Mouse (Mus musculus): ENCODE measurements around the gene Atoh8. TPM values are rescaled to one million over a fixed set of nuclear protein-coding genes. Genes with fewer than 3 reads are reported as not detected.

Gene Atoh8
- polyA plus RNA-seq, 1 experiment from 2014 or later: 19.8 TPM

DNA sequence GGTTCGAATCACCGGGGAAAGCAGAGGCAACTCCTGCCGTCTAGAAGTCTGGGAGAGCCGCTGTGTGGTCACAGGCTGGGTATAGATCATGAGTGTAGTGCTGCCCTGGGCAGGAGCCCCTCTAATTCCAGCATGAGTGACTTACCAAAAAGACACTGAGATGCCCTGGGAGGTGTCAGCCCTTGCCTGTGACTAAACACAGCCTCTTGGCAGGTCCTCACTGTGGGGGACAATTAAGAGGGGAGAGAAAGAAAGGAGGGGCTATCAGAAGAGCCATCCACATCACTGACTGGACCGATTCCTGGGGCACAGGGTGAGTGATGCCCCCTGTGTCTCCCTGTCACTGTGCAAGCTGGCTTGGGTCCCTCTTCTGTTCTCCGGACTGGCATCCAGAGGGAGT, 48.6 kb downstream of the Atoh8 start:
- Histone ChIP-seq H3K4me1 (peaks cover 40% of the 10 kb centered on the region), H3K36me3 (no peaks in the 10 kb centered on the region), H3K4me2 (no peak overlapping the region), H3K27me3 (peaks cover 11% of the 10 kb centered on the region; the same call in 1 of the 2 replicates), H3K4me3 (no peak overlapping the region), H3K9me3 (no peaks in the 10 kb centered on the region), H3K9ac (no peak overlapping the region), H3K27ac (no peak overlapping the region)
- 76% methylated on average over 6 of the region's 6 CpGs for WGBS
- ATAC-seq (ENCODE audit: insufficient number of reproducible peaks, insufficient read depth, low FRiP score, low TSS enrichment, low read depth): no peak

DNA sequence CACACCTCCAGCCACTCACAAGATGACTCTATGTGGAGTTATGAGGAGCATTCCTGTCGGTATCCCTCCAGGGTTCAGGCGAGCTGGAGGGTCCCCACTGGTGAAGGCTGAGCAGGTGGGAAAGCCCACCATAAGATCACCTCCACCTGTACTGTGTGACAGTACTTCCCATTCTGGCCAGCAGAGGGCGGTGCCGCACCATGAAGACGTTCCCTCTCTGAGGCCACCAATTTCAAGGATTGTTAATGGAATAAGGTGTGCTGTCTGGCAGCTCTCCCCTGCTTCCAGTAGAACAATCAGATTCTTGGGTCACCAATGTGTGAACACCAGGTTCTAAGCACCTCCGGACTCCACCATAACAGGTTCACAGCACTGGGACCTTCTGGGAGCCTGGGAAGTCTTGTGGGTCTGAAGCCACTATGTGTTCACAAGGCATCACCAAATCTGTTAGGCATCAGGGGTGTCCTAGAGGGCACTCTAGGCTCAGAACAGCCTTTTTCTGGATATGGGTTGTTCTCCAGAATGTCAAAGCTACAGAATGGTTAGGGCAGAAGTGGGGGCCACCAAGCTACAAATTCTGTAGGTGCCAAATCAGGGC, 49.4 kb downstream of the Atoh8 start:
- Histone ChIP-seq H3K4me2 (no peak overlapping the region), H3K9ac (no peak overlapping the region), H3K36me3 (no peaks in the 10 kb centered on the region), H3K27me3 (peaks cover 11% of the 10 kb centered on the region; the same call in 1 of the 2 replicates), H3K4me1 (peaks cover 39% of the 10 kb centered on the region), H3K9me3 (no peaks in the 10 kb centered on the region), H3K27ac (no peak overlapping the region), H3K4me3 (no peak overlapping the region)
- peak; percentile 38; the same call in 1 of the 2 replicates for ATAC-seq (ENCODE audit: insufficient number of reproducible peaks, insufficient read depth, low FRiP score, low TSS enrichment, low read depth)
- 3% methylated on average over 6 of the region's 6 CpGs for WGBS

DNA sequence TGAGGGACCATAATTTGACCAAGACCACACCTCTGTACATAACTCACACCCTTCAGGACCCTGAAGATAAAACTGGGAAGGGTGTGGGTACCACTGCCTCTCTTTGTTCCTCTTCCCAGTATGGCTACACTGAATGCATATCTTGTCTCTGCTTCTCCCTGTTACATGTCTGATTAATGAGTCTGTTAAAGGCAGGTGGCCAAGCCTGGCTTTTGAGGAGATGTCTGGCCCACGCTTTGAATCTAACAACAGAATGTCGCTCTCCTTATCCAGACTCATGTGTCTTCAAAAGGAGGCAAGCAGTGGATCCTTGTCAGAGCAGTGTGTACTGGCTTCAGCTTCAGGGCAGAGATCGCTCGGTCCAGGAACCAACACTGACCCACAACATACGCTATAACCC, 50.8 kb downstream of the Atoh8 start:
- Histone ChIP-seq H3K9ac (no peak overlapping the region), H3K9me3 (no peaks in the 10 kb centered on the region)
- 86% methylated on average over 5 of the region's 5 CpGs for WGBS

DNA sequence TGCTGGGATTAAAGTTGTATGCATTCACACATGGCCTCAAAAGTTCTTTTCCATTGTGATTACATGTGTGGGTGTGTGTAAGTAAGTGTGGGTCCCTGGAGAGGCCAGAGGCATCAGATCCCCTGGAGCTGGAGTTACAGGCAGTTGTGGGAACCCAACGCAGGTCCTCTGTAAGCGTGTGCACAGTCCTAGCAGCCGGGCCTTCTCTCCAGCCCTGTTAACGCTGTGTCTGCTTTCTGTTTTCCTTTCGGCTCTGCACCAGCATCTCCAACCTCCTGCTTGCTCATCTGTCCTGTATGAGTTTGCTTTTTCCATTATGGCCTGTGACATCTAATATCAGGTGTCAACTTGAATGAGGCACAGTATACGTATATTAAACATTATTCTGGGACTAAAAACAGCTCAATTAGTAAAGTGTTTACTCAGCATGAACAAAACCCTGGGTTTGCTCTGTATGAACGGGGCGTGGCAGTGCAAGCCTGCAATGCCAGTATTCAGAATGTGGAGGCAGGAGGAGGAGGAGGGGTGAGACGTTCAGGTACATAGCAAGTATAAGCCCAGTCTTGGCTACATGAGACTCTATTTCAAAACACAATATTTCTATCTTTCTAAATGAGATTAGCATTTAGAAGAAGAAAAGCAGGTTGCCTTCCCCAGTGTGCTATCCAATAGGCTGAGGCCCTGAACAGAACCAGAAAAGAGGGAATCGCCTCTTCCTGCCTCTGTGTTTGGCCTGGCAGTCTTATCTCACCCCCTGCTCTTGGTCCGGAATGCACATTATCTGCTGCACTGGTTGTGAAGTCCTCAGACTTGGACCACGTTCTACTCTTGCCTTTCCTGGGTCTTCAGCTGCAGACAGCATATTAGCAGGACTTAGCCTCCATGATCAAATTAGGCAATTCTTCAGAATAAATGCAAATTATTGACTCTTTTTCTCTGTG, 55.5 kb downstream of the Atoh8 start:
- Histone ChIP-seq H3K9me3 (no peaks in the 10 kb centered on the region), H3K4me3 (no peak overlapping the region), H3K4me2 (no peak overlapping the region), H3K4me1 (no peaks in the 10 kb centered on the region; the same call in 1 of the 2 replicates), H3K27ac (no peak overlapping the region), H3K36me3 (no peaks in the 10 kb centered on the region), H3K27me3 (no peaks in the 10 kb centered on the region), H3K9ac (no peak overlapping the region)
- 69% methylated on average over 12 of the region's 12 CpGs for WGBS
- no peak; the same call in 1 of the 2 replicates for ATAC-seq (ENCODE audit: insufficient number of reproducible peaks, insufficient read depth, low FRiP score, low TSS enrichment, low read depth)

More for the DNA sequence above, 50.8 kb downstream of the Atoh8 start:
- peaks cover 5% of the 10 kb centered on the region; the same call in 1 of the 2 replicates for H3K27me3 ChIP-seq
- H3K4me2 ChIP-seq: no peak overlapping the region
- no peak overlapping the region for H3K27ac ChIP-seq
- ATAC-seq (ENCODE audit: insufficient number of reproducible peaks, insufficient read depth, low FRiP score, low TSS enrichment, low read depth): no peak
- no peak overlapping the region for H3K4me3 ChIP-seq
- peaks cover 25% of the 10 kb centered on the region for H3K4me1 ChIP-seq
- no peaks in the 10 kb centered on the region for H3K36me3 ChIP-seq

DNA sequence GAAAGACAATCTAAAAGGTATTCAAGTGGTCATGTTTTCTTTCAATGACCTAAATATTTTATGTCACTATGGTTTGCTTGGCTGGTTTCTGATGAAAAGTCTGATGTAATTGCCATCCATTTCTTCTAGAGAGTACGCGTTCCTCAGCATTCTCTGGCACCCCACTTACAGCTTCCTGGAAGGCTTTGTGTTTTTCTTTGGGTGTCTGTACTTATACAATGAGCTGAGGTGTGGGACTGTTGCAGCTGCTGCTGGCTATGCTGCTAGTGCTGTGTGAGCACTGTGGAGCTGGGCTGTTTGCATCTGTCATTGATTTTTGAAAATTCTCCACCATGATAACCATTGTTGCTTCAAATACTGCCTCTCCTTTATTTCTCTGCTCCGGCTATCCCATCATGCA, 56.4 kb downstream of the Atoh8 start:
- ATAC-seq (ENCODE audit: insufficient number of reproducible peaks, insufficient read depth, low FRiP score, low TSS enrichment, low read depth): no peak
- H3K4me2 ChIP-seq: no peak overlapping the region
- no peak overlapping the region for H3K9ac ChIP-seq
- no peaks in the 10 kb centered on the region; the same call in 1 of the 2 replicates for H3K4me1 ChIP-seq
- H3K27me3 ChIP-seq: no peaks in the 10 kb centered on the region
- H3K27ac ChIP-seq: no peak overlapping the region
- WGBS: 87% methylated on average over 3 of the region's 3 CpGs
- no peaks in the 10 kb centered on the region for H3K36me3 ChIP-seq
- no peak overlapping the region for H3K4me3 ChIP-seq
- H3K9me3 ChIP-seq: no peaks in the 10 kb centered on the region

DNA sequence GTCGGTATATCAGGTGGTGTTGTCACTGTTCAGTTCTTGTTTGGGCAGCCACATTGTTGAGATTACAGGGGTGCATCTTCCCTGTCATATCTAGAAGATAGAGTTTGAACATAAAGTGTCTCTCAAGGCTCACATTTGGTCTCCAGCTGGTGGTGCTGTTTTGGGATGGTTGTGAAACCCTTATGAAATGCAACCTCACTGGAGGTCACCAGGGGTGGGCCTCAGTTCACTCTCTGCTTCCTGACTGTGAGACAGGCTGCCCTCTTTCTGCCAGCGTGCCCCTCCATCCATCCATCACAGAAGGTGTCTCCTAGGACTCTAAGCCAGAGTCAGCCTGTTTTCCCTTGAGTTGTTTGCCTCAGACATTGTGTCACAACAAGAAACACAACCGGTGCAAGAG, 58.0 kb downstream of the Atoh8 start:
- no peaks in the 10 kb centered on the region for H3K36me3 ChIP-seq
- H3K4me1 ChIP-seq: no peaks in the 10 kb centered on the region
- ATAC-seq (ENCODE audit: insufficient number of reproducible peaks, insufficient read depth, low FRiP score, low TSS enrichment, low read depth): no peak
- no peaks in the 10 kb centered on the region for H3K27me3 ChIP-seq
- no peaks in the 10 kb centered on the region for H3K9me3 ChIP-seq
- H3K4me3 ChIP-seq: no peak overlapping the region
- H3K4me2 ChIP-seq: no peak overlapping the region
- H3K27ac ChIP-seq: no peak overlapping the region
- 82% methylated on average over 3 of the region's 3 CpGs for WGBS
- no peak overlapping the region for H3K9ac ChIP-seq

DNA sequence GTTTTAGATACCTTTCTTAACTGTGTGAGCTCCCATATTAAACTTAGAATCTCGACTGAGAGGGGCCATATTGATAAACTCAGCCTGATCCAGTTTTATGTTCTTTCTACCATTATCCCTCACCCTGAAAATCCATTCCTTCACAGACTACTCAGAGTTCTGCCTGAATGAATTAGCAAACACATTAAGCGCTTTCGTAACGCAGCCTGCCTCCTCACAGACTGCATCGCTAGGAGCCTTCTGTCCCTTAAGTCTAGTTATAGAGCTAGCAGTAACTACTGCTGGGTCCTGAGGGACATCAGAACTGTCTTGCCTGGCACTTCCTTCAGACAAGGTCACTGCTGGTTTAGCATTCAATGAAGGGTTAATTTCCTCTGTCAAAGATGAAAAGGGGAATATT, 59.4 kb downstream of the Atoh8 start:
- H3K4me1 ChIP-seq: no peaks in the 10 kb centered on the region
- H3K27me3 ChIP-seq: no peaks in the 10 kb centered on the region
- H3K9me3 ChIP-seq: no peaks in the 10 kb centered on the region
- WGBS: 74% methylated on average over 5 of the region's 5 CpGs
- no peaks in the 10 kb centered on the region for H3K36me3 ChIP-seq
- H3K4me3 ChIP-seq: no peak overlapping the region
- H3K4me2 ChIP-seq: no peak overlapping the region
- ATAC-seq (ENCODE audit: insufficient number of reproducible peaks, insufficient read depth, low FRiP score, low TSS enrichment, low read depth): no peak
- no peak overlapping the region for H3K27ac ChIP-seq
- H3K9ac ChIP-seq: no peak overlapping the region

DNA sequence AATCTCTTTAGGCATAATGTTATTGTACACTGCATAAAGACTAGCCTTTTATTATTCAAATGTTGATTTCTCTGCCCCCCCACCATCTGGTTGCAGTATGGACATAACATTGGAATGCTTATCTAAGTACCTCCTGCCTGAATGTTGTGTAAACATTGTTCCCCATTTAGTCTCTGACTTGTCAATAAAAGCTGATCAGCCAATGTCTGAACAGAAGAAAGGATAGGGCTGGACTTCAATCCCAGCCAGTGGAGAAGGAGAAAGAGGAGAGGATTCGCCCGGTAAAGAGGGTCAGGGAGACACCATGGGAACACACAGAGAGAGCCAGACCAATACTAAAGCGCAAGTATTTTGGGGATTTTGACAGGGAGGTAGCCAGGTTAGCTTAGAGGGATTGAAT, 60.0 kb downstream of the Atoh8 start:
- Histone ChIP-seq H3K27me3 (no peaks in the 10 kb centered on the region), H3K4me2 (no peak overlapping the region), H3K36me3 (no peaks in the 10 kb centered on the region), H3K9me3 (no peaks in the 10 kb centered on the region), H3K4me1 (no peaks in the 10 kb centered on the region), H3K9ac (no peak overlapping the region), H3K4me3 (no peak overlapping the region), H3K27ac (no peak overlapping the region)
- no peak for ATAC-seq (ENCODE audit: insufficient number of reproducible peaks, insufficient read depth, low FRiP score, low TSS enrichment, low read depth)
- 46% methylated on average over 3 of the region's 3 CpGs for WGBS

DNA sequence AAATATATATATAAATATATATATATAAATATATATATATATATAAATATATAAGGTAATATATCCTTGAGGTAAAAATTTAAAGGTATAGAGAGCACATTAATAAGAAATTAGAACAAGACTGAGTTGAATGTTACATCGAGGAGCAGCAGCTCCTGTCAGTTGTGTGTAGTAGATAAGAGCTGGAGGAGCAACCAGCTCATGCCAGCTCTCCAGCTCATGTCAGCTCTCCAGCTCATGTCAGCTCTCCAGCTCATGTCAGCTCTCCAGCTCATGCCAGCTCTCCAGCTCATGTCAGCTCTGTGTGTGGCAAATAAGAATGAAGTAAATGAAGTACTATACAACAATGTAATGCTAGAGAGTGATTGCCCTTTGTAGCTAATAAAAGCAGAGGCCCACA, 62.0 kb downstream of the Atoh8 start:
- no peak overlapping the region for H3K4me2 ChIP-seq
- ATAC-seq (ENCODE audit: insufficient number of reproducible peaks, insufficient read depth, low FRiP score, low TSS enrichment, low read depth): no peak
- no peak overlapping the region for H3K4me3 ChIP-seq
- no peaks in the 10 kb centered on the region for H3K9me3 ChIP-seq
- no peak overlapping the region for H3K27ac ChIP-seq
- H3K4me1 ChIP-seq: no peaks in the 10 kb centered on the region
- 90% methylated on average over 1 of the region's 1 CpGs for WGBS
- no peak overlapping the region for H3K9ac ChIP-seq
- no peaks in the 10 kb centered on the region for H3K36me3 ChIP-seq
- no peaks in the 10 kb centered on the region for H3K27me3 ChIP-seq

DNA sequence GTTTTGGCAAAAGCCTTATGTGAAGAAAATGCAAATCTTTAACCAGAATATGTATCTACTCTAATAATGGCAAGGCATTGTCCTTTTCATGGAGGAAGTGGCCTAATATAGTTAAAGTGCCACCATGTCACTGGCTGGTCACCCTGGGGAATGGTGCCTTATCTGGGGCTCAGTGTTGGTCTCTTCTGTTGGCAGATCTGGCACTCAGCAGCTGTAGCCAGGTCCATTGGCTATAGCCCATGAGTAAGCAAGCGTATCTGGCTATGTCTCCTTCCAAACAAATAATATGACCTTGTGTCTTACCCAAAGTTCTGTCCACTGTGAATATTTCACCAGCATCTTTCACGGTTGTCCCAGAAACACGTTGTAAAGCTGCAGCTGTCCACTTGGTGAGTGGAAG, 64.0 kb downstream of the Atoh8 start:
- WGBS: 84% methylated on average over 3 of the region's 3 CpGs
- H3K4me2 ChIP-seq: no peak overlapping the region
- no peak for ATAC-seq (ENCODE audit: insufficient number of reproducible peaks, insufficient read depth, low FRiP score, low TSS enrichment, low read depth)

DNA sequence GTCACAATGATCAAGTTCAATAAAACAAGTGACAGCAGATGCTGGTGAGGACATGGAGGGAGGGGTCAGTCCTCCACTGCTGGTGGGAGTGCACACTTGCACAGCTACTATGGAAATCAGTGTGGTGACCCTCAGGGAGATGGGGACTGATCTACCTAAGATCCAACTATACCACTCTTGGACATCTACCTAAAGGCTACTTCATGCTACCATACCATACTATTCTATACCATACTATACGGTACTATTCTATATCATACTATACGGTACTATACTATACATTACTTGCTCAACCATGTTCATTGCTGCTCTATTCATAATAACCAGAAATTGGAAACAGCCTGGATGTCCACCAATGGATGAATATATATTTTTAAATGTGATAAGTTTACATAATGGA, 69.5 kb downstream of the Atoh8 start:
- H3K4me3 ChIP-seq: no peak overlapping the region
- no peak overlapping the region for H3K4me2 ChIP-seq
- ATAC-seq (ENCODE audit: insufficient number of reproducible peaks, insufficient read depth, low FRiP score, low TSS enrichment, low read depth): no peak
- H3K27ac ChIP-seq: no peak overlapping the region
- 37% methylated on average over 2 of the region's 2 CpGs for WGBS
- H3K9me3 ChIP-seq: no peaks in the 10 kb centered on the region
- 0 out of 2 replicates have a peak, but pooled peaks cover 4% of the 10 kb centered on the region for H3K4me1 ChIP-seq
- no peak overlapping the region for H3K9ac ChIP-seq
- H3K27me3 ChIP-seq: no peaks in the 10 kb centered on the region
- H3K36me3 ChIP-seq: no peaks in the 10 kb centered on the region

More for the DNA sequence above, 64.0 kb downstream of the Atoh8 start:
- no peak overlapping the region for H3K9ac ChIP-seq
- no peak overlapping the region for H3K4me3 ChIP-seq
- H3K27me3 ChIP-seq: no peaks in the 10 kb centered on the region
- H3K9me3 ChIP-seq: no peaks in the 10 kb centered on the region
- no peak overlapping the region for H3K27ac ChIP-seq
- no peaks in the 10 kb centered on the region for H3K36me3 ChIP-seq
- no peaks in the 10 kb centered on the region for H3K4me1 ChIP-seq
